Mouse (Mus musculus) 3T3-L1 (cell line): ENCODE data around the gene Haus3.

Experiments
- DNase-seq: peaks from one replicate; pipeline ENCODE4 v3.0.0-alpha.2; 2015; ENCODE audit warnings: low read depth, low spot score

Gene Haus3

DNA sequence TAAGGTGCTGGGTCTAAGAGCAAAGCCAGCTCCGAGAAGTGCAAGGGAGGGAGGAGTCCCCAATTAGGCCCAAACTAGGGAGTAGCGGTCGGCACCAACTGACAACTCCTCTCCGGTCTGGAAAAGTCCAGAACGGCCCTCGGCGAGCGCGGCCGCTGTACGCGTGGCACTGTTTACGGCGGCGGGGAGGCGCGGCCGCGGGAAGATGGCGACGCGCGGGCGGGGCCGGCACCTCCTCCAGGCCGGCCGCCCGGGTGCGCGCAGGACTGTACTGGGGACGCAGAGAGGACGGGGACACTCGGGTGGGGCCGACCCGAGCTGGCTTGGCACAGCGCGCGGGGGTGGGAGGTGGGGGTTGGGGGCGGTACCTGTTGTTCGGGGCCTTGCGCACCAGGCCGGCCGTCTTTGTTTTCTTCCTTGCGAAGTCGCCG is 17.6 kb upstream of the Haus3 start:
- DNase-seq: peak; percentile 46

DNA sequence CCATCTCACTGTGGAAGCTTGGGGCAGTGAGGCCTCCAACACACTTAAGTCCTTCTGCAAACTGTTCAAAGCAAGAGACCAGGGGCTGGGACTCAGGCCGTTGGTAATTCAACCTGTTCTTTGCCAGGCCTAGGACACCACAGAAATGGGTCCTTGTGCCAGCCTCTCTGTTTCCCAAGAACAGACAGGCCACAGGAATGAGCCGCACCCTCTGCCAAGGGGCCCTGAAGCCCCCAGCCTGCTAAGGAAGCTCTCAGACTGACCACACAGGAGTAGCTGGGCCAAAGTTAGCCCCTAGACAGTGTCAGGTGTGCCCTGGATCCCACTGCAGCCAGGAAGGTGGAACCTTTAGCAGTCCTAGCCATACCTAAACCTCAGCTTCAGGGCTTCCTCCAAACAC is 17.1 kb upstream of the Haus3 start:
- no peak for DNase-seq

DNA sequence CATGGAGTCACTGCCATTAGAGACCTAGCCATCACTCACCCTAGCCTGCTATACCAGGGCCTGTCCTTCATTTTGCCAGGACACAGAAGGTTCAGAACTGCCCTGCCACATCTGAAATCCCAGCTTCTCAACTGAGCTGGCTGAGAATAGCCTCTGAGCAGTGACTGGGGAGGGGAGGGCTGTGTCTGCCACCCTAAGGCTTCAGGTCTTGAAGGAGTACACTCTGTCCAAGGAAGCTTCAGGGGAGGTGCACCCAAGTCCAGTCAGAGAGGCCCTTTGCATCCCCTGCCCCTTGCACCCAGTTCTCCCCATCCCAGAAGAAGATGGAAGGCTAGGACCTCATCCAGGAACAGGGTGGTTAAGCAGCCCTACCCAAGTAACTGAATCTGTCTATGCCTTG is 16.5 kb upstream of the Haus3 start:
- no peak for DNase-seq

DNA sequence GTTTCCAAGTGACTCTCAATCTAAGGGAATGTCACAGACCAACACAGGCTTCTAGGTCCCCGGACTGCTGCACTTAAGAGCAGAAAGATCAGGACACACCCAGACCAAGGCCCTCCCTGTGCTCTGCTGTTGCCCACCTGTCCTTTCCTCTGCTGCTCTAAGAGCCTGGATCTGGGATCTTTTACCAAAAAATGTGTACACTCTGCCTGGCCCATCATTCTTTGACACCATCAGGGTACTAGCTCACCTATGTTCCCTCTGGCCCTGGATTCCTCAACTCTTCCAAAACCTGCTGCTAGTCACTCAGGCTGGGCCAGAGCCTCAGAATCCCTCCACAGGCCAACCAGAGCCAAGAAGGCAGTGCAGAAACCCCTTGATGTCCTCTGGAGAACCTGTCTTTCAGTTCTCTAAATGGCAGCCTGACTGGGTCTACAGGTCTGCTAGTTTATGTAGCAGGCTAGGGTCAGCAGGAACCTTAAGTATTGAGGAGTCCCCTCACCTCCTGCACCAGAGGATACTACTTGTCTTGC is 15.8 kb upstream of the Haus3 start:
- no peak for DNase-seq

DNA sequence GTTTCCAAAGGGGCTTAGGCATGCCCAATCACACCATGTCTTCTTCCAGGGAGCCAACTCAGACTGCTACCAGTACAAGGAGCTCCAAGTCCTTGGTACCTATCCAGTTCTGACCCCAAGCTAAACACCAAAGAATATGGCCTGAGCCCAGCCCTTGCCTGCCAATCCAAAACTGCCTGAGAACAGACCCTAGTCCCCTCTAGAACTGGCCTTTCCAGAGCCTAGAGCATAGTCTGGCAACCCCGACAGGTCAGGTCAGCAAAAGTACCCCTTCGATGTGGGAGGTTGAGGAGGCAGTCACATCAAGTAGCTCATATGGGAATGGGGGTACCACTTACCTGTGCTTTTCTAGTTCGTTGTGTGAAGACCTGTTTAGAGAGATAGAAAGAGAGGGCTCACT is 14.6 kb upstream of the Haus3 start:
- DNase-seq: no peak

DNA sequence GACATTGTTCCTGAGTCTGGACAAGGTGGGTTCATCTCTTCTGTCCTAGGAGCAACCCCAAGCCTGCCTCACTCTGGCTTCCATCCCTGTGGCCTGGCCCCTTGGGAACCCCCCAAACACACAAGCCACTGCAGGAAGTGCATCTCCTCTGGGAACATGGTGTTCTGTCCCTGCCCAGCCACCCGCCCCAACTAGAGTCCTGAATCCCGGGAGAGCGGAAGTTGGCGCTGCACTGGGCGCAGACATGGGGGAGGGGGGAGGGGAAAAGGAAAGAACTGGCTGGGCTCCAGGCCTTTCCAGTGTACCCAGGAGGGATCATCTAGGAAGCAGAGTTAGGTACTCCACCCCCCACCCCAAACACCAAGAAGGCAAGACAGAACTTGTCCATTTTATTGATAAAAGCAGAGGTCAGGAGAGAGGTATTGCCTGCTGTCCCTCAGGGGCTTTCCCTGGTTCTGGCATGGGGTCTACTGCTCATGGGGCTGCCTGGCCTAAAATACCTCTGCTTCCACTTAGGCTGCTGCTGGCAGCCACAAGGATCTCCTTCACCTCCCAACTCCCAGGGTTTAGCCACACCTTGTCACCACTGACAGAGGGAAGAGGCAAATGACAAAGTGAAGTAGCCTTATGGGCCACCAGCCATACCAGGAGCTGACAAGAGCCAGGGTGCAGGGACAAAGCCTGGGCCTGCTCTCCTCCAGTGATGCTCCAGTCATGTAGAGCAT is 14.0 kb upstream of the Haus3 start:
- DNase-seq: no peak

DNA sequence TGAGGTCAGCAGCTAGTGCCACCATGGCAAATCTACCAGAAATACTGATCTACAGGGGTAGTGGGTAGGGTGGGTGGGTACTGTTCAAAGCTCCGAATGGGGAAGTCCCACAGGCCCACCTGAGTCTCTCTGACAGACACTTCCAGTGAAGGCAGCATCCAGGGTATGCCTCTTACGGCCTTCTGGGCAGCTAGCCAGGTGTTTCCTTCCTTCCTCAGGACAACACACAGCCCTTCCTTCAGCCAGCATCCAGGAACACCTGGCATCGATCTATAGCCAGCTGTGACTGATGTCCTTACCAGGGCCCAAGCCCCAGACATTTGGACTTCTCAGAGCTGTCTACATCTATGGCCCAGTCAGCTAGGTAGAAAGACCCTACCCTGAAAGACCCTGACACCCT is 13.2 kb upstream of the Haus3 start:
- DNase-seq: no peak

DNA sequence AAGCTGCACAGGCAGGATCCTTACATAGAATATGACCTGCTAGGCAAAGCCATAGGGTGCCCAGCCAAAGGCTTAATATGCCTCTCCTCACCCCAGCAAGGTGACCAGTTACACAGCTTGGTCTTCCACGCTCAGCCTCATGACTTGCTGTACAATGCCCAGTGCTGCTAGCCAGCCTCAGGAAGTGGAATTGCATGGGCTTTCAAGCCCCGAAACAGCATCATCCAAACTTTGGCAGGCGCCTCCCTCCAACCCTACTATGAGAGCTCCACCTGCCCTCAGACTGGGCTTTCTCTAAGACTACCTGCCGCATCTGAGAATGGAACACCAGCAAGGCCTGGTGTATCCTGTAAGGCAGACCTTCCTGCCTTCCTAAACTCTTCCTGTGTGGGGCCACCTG is 8.5 kb upstream of the Haus3 start:
- DNase-seq: no peak

DNA sequence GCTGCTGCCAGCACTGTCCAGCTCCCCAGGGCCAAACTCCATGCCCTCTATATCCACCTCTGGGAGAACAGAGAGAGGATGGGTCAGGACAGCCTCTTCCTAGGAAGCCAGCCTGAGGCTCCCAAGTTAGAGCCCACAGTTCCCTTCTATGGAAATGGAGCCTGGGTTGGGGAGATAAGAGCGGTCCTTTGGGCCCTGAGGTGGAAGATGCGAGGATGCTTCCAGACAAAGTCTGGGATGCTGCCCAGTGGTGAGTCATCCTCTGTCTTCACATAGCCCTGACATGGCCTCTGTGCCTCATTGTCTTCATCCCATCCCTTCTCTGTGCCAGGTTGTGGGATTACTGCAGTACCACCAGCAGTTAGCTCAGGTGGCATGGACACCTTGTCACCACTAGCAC is 7.8 kb upstream of the Haus3 start:
- DNase-seq: peak; percentile 45

DNA sequence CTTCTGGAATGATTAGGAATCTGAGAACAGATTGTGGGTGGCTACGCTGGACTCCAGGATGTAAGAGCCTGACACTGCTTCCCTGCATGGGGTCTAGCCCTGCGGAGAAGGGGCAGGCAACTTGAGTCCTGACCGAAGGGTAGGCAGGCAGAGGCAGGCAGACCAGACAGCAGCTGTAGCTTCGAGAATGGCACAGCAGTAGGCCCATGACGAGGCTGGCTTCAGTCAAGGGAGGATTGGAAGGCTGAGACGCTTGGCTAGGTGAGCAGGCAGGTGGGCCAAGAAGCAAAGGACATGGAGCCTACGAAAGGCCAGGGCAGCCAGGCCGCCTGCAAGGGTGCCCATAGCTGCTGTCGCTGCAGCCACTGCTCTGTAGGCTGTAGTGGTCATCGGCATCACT is 7.4 kb upstream of the Haus3 start:
- no peak for DNase-seq

DNA sequence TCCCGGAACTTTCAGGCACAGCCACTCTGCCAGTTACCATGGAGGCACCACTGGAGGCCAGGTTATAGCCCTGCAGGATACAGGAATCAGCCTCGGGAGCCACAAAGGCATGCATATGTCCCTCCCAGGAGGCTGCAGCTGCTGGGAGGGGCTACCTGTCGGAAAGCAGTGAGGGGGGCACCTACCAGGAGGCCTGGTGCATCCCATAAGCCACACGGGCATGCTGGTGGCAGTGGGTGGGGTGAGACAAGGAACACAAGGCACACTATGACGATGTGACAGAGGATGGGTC is 6.0 kb upstream of the Haus3 start:
- DNase-seq: no peak

DNA sequence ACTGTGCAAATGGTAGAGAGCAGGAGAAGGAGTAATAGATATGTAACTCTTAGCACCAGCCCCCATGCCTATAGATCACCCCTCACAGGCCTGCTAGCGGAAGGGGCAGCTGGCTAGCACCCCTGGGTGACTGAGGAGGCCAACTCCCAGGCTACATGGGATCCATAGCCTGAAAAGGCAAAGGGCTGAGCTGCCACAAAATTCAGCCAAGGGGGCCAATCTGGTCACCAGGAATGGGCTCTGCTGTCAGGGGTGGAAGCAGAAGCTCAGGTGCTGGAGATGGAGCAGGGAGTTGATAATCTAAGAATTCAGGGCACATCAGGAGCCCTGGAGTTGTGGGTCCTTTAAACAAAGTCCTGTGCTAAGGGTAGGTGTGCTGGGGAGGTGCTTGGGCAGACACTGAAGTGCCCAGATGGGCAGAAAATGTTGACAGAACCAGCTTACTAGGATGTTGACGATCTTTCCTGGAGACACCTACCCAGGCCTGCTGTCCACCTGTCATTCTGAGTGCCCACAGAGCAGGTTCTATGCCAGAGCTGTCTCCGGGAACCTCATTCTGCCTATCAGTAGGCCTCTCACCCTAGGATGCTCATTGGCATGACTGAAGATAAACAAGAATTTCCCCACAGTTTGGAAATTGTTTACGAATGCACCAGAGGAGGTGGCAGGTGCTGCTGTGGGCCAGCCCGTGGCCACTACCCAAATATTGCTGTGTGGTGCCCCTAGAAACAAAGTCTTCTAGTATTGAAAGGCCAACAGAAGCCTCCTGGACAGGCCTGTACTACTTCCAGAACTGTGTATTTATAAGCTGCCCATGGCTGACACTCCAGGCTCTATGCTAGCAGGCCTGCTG is 5.4 kb upstream of the Haus3 start:
- DNase-seq: no peak

DNA sequence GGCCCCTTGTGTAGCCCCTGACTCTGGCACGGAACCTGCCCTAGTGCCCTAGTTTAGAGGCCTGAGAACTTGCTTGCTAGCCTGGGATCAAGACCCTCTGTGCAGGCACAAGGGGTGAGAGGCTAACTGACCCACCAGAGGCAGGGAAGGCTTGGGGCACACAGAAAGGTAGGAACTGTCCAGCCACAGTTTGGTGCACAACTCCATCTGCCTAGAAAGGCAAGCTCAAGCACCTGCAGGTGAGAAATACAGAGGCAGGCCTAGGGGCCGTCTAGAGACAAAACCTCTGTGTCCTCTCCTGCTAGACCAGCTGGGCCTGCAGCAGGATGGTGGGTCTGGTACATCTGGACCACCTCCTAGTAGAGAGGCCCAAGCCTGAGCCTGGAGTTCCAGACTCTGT is 4.7 kb upstream of the Haus3 start:
- DNase-seq: no peak

DNA sequence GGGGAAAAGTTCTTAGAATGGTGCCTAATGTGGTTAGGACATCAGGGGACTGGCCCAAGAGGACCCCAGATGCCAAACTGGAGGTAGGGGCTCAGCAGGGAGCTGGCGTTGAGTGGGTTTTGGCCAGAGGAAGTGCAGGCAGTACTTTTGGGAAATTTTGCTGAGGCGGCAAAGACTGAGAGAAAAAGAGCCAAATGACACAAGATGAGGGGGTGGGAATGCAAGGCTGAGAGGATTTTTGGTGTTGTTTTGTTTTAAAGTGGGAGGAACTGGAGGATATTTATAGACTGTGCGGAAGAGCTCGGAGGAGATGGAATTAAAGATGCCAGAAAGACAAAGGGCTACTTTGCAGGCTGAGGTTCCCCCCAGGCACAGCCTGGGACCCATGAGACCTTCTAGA is 1.4 kb upstream of the Haus3 start:
- DNase-seq: no peak

DNA sequence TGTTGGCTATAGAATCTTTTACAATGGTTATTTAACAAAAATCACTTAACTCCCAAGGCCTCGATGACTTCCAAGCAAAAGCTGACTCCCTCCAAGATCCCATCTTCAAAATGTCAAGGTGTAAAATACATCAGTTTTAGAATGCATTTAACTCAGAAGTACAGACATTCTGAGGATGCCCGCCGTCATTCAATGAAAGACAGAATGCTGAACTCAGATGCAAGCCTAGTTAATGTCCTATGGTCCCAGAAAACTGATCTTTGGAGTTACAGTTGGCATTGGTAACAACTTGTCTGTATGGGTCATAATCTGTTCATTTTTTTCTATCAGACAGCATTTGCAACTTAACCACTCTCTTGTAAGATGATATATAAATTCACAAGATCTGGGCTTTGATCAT is 627 bp upstream of the Haus3 start:
- no peak for DNase-seq

DNA sequence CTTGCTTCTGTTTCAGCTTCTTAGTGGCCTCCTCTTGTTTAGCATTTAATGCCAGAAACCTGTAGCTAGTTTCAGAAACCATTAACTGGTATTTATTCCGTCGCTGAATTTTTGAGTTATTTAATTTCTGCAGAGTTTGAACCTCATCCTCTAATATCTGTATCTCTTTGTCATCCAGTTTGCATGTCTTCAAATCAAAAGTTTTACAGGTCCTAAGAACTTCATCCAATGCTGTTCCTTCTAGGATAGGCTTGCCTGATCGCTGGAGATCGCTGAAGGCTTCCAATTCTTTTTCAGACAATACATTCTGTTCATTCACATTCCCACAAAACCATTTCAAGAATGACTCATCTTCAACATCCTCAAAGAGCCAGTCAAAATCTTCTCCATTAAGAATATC is 1.5 kb downstream of the Haus3 start:
- DNase-seq: peak; percentile 34

DNA sequence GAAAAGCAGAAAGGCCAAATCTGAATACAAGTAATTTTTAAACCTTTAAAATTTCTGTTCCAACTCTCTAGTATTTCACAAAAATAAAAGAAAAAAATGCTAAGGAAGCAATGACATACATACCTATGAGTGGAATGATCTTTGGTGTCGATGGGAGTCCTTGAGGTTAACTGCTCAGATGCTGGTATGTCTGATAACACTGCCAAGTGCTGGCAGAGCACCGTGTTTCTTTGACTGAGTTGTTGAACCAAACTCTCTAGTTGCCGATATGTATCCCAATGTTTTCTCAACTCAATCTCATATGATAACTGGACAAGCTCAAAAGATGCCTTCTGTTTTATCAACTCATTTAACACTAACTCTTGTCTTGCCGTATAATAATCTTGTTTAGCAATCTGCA is 3.5 kb downstream of the Haus3 start:
- no peak for DNase-seq

DNA sequence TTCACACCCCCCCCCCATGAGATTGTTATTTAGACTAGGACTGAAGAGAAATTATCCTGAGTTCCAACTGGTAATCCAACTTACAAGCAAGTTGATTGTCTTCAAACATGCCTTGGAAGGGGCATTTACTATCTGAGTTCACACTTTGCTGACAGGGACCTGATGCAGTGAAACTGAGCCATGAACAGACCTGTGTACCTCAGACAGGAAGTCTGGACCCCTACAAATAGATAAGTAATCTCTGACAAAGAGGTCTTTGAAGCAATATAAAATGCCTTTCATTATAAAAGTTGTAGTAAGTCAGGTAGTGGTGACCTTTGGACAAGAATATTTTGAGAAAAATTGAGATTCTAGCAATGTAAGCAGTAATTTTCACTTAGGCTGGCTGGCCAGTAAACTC is 20.9 kb downstream of the Haus3 start:
- DNase-seq: no peak

DNA sequence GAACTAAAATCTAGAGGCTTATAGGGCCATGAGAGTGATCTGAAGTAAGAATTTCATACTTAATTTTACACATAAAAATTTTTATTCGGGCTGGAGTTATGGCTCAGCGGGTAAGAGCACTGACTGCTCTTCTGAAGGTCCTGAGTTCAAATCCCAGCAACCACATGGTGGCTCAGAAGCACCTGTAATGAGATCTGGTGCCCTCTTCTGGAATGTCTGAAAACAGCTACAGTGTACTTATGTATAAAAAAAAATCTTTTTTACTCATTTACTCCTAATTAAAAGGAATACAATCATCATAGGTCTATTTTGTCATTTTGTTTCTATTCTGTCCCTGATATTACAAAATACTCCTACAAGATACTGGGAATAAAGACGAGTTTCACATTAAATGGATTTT is 21.8 kb downstream of the Haus3 start:
- DNase-seq: peak; percentile 21

DNA sequence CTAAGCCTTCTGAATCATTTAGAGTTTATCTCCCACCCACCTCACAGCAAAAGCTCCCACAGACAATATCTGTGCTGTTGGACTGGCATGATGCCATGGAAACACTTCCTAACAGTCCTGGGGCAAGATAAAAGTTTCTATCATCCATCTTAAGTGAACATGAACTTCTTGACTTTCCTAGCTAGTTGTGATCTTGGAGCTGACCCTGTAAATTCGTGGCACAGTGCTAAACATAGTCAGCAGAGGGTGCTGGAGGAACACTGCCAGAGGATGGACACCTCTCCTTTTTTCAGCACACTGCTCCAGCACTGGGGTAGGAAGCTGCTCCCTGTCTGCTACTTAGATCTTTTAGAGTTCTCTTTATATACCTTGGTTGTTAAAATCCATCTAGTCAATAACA is 29.6 kb downstream of the Haus3 start:
- DNase-seq: peak; percentile 51

DNA sequence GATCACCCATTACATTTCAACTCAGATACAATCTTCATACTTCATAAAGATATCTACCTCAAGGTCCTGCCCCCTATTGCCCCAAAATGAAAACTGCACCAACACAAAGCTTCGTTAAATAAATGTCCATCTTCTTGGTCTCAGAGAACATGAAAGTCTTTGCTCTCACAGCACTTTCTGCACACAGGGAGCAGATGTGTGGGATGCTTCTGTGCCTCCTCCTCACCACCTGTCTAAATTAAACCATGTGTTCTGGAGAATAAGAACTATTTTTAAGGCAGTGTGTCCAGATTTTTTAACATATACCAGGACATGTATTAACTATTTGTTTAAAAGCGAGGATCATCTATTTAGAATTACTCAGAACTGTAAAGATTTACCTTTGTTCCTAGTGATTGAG is 36.6 kb downstream of the Haus3 start:
- no peak for DNase-seq

DNA sequence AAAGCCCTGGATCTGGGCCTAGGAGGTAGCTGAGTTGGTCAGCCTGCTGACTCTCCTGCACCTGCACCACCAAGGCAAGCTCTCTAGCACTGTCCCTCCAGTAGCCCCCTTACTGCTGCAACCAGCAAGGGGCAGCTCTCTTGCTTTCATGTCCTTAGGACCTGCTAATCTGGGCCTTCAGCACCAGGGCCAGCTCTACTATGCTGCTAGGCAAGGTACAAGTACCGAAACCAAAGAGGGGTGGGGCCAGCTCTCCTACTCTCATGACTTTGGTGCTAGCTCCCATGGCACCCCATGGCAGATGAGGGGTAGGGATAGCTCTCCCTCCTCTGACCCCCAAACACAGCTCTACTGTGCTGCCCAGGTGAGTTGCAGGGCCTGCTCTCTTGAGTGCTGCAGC is 45.2 kb downstream of the Haus3 start:
- peak; percentile 9 for DNase-seq

DNA sequence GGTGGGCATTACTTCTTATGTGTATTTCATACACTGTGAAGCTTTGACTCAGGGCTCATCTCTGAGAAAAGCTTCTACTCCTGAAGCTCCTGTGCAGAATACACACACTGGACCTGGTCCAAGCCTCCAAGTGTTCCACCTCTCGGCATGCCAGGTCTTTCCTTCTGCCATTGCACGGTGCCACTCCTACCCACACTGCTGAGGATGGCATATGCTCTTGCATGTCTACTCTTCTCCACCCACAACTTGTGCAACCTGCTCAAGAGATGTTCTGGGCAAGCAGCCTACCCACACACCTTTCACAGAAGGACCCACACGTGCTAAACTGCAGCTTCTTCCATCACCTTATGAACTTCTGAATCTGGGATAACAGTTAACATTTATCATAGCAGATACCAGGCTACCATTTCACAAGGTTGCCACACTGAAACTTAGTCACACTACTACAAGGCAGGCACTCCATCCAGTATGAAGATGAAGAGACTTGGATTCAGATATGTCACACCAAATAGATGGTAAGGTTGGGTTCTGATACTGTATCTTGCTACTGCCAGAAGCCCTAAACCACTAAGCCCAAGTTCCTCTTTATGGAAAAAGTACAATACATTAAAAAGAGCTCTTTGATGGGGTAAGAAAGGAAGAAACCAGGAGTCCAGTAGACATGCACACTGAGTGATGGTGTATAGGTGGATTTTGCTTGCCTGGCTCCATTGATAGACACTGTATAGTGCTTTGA is 50.0 kb downstream of the Haus3 start:
- DNase-seq: no peak
